Mouse (Mus musculus) adrenal gland, postnatal 14 days (tissue): Measurements from ENCODE around the gene Olfr134. TPM values are rescaled to one million over a fixed set of nuclear protein-coding genes. Genes with fewer than 3 reads are reported as not detected.
"Not testable (repeated sequence)": the region's sequence is repeated elsewhere in the genome, so short reads cannot be mapped to it uniquely, and the experiment has no call there.

Experiments
- DNase-seq: peaks from one replicate; pipeline ENCODE4 v3.0.0; 2021; ENCODE audit warnings: mixed read lengths
- long read RNA-seq, 2 experiments: library from polyadenylated mRNA; stranded (forward); transcript quantifications; one replicate each; pipeline ENCODE4 v2.0.0; 2021
- total RNA-seq: library from RNA; stranded (reverse); gene quantifications from 2 replicates; pipeline ENCODE4 v1.2.3, GENCODE M21; 2021

Gene Olfr134
- total RNA-seq = not detected in 2 replicates
- long read RNA-seq, experiment 1 = 0 reads
- long read RNA-seq, experiment 2 = 0 reads

GRCm38 (mm10) chr17:38171088-38171487 is at the start of gene Olfr134:
Olfr134 (plus strand) TSS chr17:38171388.
- DNase-seq = no peak

GRCm38 (mm10) chr17:38124199-38124598 is 47.0 kb upstream of the Olfr134 start:
- not testable (repeated sequence) for DNase-seq

DNA sequence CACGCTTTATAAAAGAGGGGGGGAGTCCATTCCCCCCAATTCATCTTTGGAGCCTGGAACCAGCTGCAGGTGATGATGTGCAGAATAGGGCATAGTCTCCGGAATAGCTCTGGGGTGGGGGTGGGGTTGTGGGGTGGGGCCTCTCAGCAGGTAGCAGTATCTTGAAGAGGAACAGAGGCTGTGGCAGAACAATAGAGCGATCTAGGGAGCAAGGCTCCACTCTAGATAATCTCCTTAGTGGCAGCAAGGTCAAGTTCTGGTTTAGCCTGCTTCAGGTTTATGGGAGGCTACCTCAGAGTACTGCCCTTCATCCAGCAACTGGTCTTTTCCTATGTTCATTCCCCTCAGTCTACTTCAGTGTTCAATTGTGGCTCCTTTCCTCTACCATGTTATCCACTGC is 45.8 kb upstream of the Olfr134 start:
- not testable (repeated sequence) for DNase-seq

DNA sequence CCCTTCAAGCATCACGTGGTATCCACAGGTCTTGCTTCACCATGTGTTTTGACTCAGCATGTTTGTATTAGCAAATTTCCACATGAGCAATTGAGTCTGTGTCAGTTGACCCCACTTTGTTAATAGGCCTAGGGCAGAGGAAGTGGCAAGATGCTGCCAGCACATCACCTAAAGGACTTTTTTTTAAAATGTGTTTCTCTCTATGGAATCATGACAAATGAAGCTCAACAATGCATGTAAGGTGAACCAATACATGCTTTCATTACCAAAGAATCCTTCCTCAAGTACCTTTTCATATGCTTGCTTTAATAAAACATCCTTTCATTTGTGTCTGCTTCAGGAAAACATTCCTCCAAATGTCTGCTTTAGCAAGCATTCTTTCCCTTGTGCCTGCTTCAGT is 36.8 kb upstream of the Olfr134 start, which contains the start of gene Olfr132:
Gene Olfr132 (minus strand): TSS at position 101 of the 400 bp plus-strand sequence.
- no peak for DNase-seq

- DNase-seq = no peak
Observed at GRCm38 (mm10) chr17:38144981-38145380, 26.2 kb upstream of the Olfr134 start, which contains the start of gene Olfr133. Olfr133 (plus strand) TSS chr17:38145281.

DNA sequence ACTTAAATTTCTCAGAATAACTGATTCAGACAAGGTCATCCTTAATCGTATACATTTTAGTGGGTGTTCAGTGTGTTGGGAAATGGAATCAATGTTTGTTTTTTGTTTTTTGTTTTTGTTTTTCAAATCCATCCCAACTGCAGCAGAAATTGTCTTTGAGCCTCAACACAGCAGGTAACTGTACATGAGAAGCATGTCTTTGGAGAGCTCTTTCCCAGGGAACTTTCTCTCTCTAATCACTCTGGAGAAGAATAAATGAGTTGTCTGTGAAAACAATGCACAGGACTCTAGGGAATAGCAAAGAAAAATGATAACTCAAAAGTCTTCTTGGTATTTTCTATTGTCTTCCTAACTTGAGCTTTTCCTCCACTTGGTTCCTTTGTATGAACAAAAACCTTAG is 32.8 kb downstream of the Olfr134 start, which contains the start of gene Olfr135:
Gene Olfr135 (plus strand): TSS at position 301 of the 400 bp plus-strand sequence.
- DNase-seq = no peak

Other genes starting within 250 kb of the Olfr134 start
- gene Olfr761, start 218.3 kb upstream of the Olfr134 start, total RNA-seq = not detected in 2 replicates
- gene Olfr129, start 111.3 kb upstream of the Olfr134 start, total RNA-seq = not detected in 2 replicates
- not detected in 2 replicates for gene Olfr130, start 107.5 kb upstream of the Olfr134 start, total RNA-seq
- gene Olfr131, start 82.7 kb upstream of the Olfr134 start, total RNA-seq = not detected in 2 replicates
- not detected in 2 replicates for gene Olfr132, start 36.9 kb upstream of the Olfr134 start, total RNA-seq
- not detected in 2 replicates for gene Olfr133, start 26.1 kb upstream of the Olfr134 start, total RNA-seq
- not detected in 2 replicates for gene Olfr135, start 32.9 kb downstream of the Olfr134 start, total RNA-seq
- not detected in 2 replicates for gene Olfr138, start 89.6 kb downstream of the Olfr134 start, total RNA-seq
- gene Olfr137, start 136.2 kb downstream of the Olfr134 start, total RNA-seq = not detected in 2 replicates
- gene Olfr136, start 158.4 kb downstream of the Olfr134 start, total RNA-seq = not detected in 2 replicates
- not detected in 2 replicates for gene Esp36, start 248.8 kb downstream of the Olfr134 start, total RNA-seq